Mouse (Mus musculus) cerebellum, postnatal 10 days (tissue): ENCODE measurements around the gene Rab5if.
"Not testable (repeated sequence)": the region's sequence is repeated elsewhere in the genome, so short reads cannot be mapped to it uniquely, and the experiment has no call there.

Experiments
- DNase-seq, 2 experiments: peaks; one replicate each; pipeline ENCODE4 v3.0.0; 2021; ENCODE audit warnings: mixed read lengths in 2 of 2

Gene Rab5if

GRCm38 (mm10) chr2:156887017-156887416 lies 24.1 kb downstream of the Rab5if start, which contains the start of gene Sla2:
Gene Sla2, minus strand, starts transcription at chr2:156887192.
- no peak for DNase-seq

DNA sequence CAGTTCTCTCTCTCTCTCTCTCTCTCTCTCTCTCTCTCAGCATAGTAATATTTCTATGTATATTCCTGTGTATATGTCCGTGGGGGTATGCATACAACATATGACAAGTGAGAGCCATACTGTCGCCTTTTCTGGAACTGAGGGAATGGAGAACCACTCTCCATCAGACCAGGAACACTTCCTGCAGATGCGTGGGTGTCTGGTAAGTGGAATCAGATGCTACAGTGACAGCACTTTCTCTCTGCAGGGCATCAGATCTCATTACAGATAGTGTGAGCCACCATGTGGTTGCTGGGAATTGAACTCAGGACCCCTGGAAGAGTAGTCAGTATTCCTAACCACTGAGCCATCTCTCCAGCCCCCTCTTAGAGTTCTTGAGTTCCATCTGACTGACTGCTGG lies 25.6 kb downstream of the Rab5if start:
- DNase-seq, result no peak

GRCm38 (mm10) chr2:156892240-156892639 lies 29.3 kb downstream of the Rab5if start:
- no peak for DNase-seq

DNA sequence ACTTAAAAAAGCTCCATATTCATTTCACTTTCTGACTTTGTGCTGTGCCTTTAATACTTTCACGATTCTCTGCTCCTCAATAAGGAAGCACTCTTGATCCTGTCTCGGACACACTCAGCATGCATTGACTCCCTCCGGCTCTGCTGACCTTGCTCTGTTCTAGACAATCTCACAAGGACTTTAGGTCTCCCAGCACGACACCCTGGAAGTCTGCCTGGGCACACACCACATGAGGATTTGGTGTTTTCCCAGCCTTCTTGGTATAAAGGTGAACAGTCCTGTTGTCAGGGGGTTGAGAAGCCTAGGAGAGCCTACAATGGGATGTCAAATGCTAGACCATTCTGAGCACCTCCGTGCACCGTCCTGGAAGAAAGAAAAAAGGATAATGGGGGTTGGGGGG lies 29.9 kb downstream of the Rab5if start:
- DNase-seq, result no peak

DNA sequence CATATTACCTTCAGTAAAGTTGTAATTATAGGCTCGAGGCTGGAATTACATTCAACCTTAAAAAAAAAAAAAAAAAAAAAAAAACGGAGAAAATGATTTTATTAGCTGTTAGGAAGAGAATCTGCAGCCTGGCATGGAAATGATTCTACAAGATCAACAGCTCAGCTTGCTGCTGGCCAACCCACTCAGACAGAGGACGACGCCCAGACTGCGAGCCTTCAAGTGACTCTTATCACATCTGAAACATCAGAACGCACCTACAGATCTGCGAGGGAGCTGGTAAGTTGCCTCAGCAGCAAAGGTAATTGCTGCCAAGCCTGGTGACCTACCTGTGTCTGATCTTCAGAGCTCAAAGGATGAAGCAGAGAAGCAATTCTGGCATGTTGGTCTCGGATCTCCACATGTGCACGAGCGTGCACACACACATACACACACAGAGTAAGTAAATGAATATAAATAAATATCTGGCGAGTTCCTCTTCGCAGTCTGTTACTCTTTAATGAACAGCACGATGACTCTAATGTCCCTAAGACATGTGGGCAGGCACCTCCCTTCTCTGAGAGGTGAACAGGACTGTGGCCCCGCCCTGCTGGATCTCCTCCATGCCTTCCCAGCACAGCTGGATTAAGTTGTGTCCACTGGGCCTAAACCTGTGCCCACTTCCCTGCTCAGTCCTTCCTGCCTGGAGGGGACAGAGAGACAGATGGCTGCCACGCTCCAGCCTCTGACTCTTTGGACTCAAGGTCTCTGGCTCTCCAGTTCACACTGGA lies 31.8 kb downstream of the Rab5if start:
- no peak for DNase-seq

- peak in 1 of 2 experiments; percentile 47 for DNase-seq
Observed at GRCm38 (mm10) chr2:156896384-156896914, 33.5 kb downstream of the Rab5if start.

DNA sequence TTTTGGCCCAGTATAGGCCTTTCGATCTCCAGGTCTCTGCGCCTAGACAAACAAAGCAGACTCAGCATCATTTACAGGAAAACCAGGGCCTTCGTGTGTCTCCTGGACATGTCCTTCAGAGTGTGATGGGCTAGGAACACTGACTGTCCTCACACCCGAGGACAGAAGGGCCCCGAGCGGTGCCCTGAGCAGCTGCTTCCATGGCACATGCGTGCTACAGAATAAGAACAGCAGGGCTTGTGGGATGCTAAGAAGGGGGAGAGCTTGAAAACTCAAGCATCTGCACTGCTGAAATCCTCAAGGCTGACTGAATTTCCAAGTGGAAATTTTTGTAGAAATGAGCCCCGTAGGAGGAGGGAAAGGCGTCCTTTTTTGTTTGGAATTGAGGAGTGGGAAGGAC lies 34.1 kb downstream of the Rab5if start:
- no peak for DNase-seq

DNA sequence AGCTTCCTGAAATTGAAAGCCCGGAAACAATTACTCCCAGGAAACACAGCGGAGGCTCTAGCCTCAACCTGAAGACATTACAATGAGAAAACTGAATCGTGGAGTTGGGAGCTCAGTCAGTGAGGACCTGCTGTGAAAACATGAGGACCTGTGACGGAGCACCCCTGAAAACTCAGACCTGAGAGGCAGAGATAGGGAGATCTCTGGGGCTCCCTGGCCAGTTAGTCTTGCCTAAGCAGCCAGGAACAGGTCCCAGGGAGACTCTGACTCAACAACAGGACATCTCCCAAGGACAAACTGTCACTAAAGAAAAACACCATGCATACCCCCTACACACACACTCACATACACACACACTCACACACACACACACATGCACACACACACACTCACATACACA lies 35.4 kb downstream of the Rab5if start:
- no peak for DNase-seq

GRCm38 (mm10) chr2:156899184-156899583 lies 36.3 kb downstream of the Rab5if start:
- no peak for DNase-seq

DNA sequence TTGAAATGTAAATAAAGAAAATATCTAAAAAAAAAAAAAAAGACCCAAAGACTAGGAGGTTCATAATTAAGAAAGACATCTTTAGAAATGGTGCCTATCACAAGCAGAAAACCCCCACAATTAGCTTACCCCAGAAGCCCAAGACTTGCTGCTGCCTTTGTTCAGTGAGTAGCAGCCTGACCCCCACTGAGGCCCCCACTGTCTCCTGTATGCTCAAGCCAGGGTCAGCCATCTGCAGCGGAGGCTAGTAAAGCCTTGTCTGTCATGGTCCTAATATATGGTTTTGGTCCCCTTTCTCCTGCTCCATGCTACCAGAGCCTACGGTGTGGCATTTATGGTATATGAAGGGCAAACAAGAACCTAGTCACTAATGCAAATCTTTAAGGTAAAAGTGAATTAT lies 38.4 kb downstream of the Rab5if start:
- DNase-seq, result peak; percentile 56 to 64

- peak; percentile 68 to 73 for DNase-seq
Observed at GRCm38 (mm10) chr2:156901883-156902282, 39.0 kb downstream of the Rab5if start.

- peak; percentile 76 to 80 for DNase-seq
Observed at GRCm38 (mm10) chr2:156902411-156902810, 39.5 kb downstream of the Rab5if start.

DNA sequence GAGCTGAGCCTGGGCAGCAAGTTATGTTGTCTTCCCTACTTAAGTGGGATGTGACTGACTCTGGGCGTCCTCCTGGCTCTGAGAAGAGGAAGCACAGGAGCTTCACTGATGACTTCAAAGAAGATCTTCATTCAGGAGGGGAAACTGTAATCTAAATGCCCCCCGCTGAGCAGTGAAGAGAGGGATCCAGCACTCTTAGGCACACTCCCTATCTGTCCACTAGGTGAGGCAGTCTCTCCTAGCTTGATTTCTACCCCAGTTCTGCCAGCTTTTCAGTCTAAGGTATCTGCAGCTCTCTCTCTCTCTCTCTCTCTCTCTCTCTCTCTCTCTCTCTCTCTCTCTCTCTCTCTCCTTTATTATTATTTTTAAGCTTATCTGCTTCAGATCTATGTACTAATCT lies 40.4 kb downstream of the Rab5if start:
- peak; percentile 40 to 65 for DNase-seq

- DNase-seq, result peak; percentile 88
Observed at GRCm38 (mm10) chr2:156904976-156905717, 42.2 kb downstream of the Rab5if start.

GRCm38 (mm10) chr2:156905931-156906330 lies 43.0 kb downstream of the Rab5if start:
- DNase-seq, result peak; percentile 78

- DNase-seq, result peak; percentile 57
Observed at GRCm38 (mm10) chr2:156913191-156913590, 50.3 kb downstream of the Rab5if start.

GRCm38 (mm10) chr2:156915559-156915958 lies 52.6 kb downstream of the Rab5if start:
- DNase-seq, result no peak

DNA sequence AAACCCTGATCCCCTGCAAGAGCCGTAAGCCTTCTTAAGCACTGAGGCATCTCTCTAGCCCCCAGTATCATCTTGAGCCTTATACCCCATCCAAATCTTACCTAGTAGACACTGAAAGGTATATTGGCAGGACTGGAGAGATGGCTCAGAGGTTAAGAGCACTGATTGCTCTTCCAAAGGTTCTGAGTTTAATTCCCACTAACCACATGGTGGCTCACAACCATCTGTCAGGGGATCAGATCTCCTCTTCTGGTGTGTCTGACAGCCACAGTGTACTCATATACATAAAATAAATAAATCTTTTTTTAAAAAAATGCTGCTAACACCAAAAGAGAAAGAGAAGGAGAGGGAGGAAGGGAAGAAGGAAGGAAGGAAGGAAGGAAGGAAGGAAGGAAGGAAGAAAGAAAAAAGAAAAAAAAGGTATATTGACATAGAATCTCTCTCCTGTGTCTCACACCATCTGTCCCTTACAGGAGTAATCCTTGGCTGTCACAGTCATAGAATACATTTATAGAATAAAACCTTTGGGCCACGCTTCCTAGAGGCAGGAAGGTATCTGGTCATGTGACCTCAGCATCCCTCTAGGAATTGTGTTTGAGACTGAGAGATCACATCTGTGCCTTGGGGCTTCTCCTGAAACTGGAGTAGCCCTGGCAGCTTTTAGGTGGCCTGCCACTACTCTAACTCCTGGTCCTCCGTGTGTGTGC lies 53.6 kb downstream of the Rab5if start:
- peak in 1 of 2 experiments; percentile 55 for DNase-seq

GRCm38 (mm10) chr2:156918562-156918961 lies 55.6 kb downstream of the Rab5if start:
- DNase-seq, result no peak

DNA sequence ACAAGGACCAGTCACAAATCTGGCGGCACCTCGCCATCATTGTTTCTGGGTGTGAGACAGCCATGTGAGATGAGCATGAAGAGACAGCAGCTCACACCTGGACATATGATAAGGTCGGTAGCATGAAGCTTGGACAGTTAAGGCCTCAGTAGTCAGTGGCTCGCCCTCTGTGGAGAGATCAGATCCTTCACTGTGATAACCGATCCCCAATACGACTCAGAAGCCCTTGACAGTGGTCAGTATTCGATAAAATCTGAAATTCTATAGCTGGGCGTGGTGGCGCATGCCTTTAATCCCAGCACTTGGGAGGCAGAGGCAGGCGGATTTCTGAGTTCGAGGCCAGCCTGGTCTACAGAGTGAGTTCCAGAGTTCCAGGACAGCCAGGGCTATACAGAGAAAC lies 56.3 kb downstream of the Rab5if start:
- not testable (repeated sequence) for DNase-seq

GRCm38 (mm10) chr2:156919796-156920195 lies 56.9 kb downstream of the Rab5if start:
- DNase-seq, result no peak

DNA sequence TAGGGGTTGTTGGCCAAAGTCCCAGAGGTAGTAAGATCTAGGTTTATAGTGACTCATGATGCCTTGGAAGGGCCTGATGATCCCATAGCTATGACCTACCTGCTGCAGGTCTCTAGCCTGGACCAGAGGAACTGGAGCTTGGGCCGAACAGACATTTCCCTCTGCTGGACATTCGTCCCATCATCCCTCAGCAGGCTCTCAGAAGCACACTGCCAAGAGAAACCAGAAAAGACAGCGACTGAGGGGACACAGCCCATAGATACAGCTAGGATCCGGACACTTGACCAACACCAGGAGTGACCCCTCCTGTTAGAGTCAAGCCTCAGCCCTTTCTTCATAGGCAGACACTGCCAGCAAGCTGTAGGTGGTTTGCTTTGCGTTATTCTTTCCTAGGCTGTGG lies 60.1 kb downstream of the Rab5if start:
- peak in 1 of 2 experiments; percentile 37 for DNase-seq
